Mouse (Mus musculus) neural tube, embryonic 13.5 days (tissue): ENCODE measurements around the gene Cbx4. TPM values are rescaled to one million over a fixed set of nuclear protein-coding genes. Genes with fewer than 3 reads are reported as not detected.

ENCODE experiments used
- ATAC-seq: fragments of 200-750 bp; cut with Nextera tagmentation; 2 replicates; pipeline ENCODE4 v1.8.0; 2017; ENCODE audit warnings: low read depth, mild to moderate bottlenecking, moderate TSS enrichment, moderate library complexity
- H3K27ac ChIP-seq: fragments of 300-500 bp; sonication (generic); replicated peaks from 2 replicates; pipeline ENCODE4 v1.5.1; 2015; ENCODE audit warnings: moderate library complexity, mild to moderate bottlenecking, inconsistent platforms
- H3K27me3 ChIP-seq: fragments of 300-500 bp; sonication (generic); 2 replicates; pipeline ENCODE4 v1.6.1; 2015; ENCODE audit warnings: mild to moderate bottlenecking, inconsistent platforms
- H3K36me3 ChIP-seq: fragments of 300-500 bp; sonication (generic); 2 replicates; pipeline ENCODE4 v1.6.1; 2015; ENCODE audit warnings: mild to moderate bottlenecking, inconsistent platforms
- H3K4me1 ChIP-seq: fragments of 300-500 bp; sonication (generic); replicated peaks from 2 replicates; pipeline ENCODE4 v1.6.1; 2015; ENCODE audit warnings: inconsistent platforms
- H3K4me2 ChIP-seq: fragments of 300-500 bp; sonication (generic); 2 replicates; pipeline ENCODE4 v1.6.1; 2015; ENCODE audit warnings: inconsistent platforms, mild to moderate bottlenecking, moderate library complexity
- H3K4me3 ChIP-seq: fragments of 300-500 bp; sonication (generic); 2 replicates; pipeline ENCODE4 v1.5.1; 2015; ENCODE audit warnings: mild to moderate bottlenecking, inconsistent platforms
- H3K9ac ChIP-seq: fragments of 300-500 bp; sonication (generic); 2 replicates; pipeline ENCODE4 v1.6.1; 2015; ENCODE audit warnings: moderate library complexity, mild to moderate bottlenecking, inconsistent platforms
- H3K9me3 ChIP-seq: fragments of 300-500 bp; sonication (generic); 2 replicates; pipeline ENCODE4 v1.6.1; 2016; ENCODE audit warnings: inconsistent platforms
- WGBS: fragments of 180-500 bp; shearing (Covaris S2); methylation state at CpG from one replicate; pipeline ENCODE4 v1.1.7; 2015; 5-methylcytosine and 5-hydroxymethylcytosine counted together
- polyA plus RNA-seq: library from polyadenylated mRNA; unstranded; fragments of >200 nt; fragmentation: Nextera tagmentation; extraction: Ambion mirVana; gene quantifications from 2 replicates; pipeline ENCODE4 v1.2.1, GENCODE M21; 2015

Gene Cbx4
- polyA plus RNA-seq = 14.8 and 16.5 TPM in 2 replicates

GRCm38 (mm10) chr11:119086144-119086971, at the start of gene Cbx4:
Gene Cbx4, minus strand, starts transcription at chr11:119086221.
- Histone ChIP-seq H3K27me3 (peaks cover 64% of the 10 kb centered on the region), H3K9me3 (no peaks in the 10 kb centered on the region), H3K9ac (peak within 1 kb of the TSS; percentile 95), H3K4me1 (peaks cover 77% of the 10 kb centered on the region), H3K27ac (peak within 1 kb of the TSS; percentile 99), H3K4me3 (peak within 1 kb of the TSS; percentile 79), H3K4me2 (peak within 1 kb of the TSS; percentile 86), H3K36me3 (peaks cover 10% of the 10 kb centered on the region)
- ATAC-seq = peak; percentile 87
- 1% methylated on average over 66 of the region's 67 CpGs for WGBS

DNA sequence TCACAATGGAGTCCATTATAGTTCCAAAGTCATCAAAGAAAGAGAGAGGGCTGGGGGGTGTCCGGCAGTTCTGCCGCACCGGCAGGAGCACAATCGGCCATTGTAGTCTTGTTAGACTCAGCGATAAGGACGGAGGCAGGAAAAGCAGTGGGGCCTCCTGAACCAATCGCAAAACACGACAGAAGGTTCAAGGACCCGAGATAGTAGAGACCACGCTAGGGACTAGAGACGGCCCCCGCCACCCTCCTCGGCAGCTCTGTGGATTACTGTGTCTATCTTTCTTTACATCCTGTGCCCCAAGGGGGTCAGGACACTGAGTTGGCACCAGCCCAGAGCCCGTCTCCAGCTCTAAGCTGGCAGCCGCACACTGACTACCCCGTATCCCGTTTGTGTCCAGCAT, 48.6 kb upstream of the Cbx4 start:
- Histone ChIP-seq H3K27me3 (peaks cover 9% of the 10 kb centered on the region; the same call in 1 of the 2 replicates), H3K4me3 (no peak overlapping the region), H3K4me1 (peaks cover 36% of the 10 kb centered on the region), H3K36me3 (no peaks in the 10 kb centered on the region), H3K4me2 (0 out of 2 replicates have a peak overlapping the region, but pooled peaks have one; percentile 8), H3K27ac (no peak overlapping the region), H3K9ac (no peak overlapping the region), H3K9me3 (no peaks in the 10 kb centered on the region)
- ATAC-seq = no peak
- WGBS = 17% methylated on average over 17 of the region's 17 CpGs

- H3K4me1 ChIP-seq = peaks cover 46% of the 10 kb centered on the region
- ATAC-seq = no peak
- no peak overlapping the region; the same call in 1 of the 2 replicates for H3K27ac ChIP-seq
- no peaks in the 10 kb centered on the region for H3K9me3 ChIP-seq
- no peaks in the 10 kb centered on the region for H3K36me3 ChIP-seq
- H3K9ac ChIP-seq = no peak overlapping the region
- WGBS = 87% methylated on average over 5 of the region's 5 CpGs
- peaks cover 13% of the 10 kb centered on the region; the same call in 1 of the 2 replicates for H3K27me3 ChIP-seq
- H3K4me2 ChIP-seq = no peak overlapping the region
- no peak overlapping the region for H3K4me3 ChIP-seq
These were observed 47.6 kb upstream of the Cbx4 start for GRCm38 (mm10) chr11:119133437-119134221.

DNA sequence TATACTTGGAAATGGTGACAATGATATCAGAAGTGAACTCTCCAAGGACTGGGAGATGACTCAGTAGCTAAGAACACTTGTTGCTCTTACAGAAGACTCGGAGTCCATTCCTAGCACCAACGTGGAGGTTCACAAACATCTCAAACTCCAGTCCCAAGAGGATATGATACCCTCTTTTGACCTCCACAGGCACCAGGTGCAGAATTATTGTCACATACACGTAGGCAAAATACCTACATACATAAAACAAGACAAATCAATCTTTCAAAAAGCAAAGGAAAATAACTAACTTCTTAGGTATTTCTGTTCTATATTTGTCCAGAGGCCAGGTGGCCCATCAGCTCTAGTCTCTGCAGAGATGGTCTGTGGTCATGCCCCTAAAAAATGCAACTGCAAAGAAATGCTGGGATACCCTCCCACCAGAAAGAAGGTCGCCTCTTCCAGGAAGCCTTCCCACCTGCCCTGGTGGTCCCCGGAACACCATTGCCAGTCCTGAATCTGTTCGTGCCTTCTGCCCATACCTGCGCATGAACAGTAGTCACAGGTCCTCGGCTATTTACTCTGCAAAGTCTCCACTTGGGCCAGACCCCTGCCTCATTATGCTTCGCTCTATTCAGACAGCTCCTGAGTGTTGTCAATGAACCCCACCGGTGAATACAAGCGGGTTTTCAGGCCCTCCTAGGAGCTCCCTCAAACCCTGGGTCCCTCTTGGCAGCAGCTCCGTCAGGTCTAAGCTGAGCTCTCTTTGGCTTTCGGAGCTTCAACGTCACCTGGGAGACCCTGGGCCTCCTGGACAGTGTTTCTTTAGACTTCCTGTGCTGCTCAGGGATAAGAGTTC, 46.4 kb upstream of the Cbx4 start:
- no peak for ATAC-seq
- no peak overlapping the region for H3K4me2 ChIP-seq
- no peak overlapping the region for H3K9ac ChIP-seq
- H3K4me3 ChIP-seq = no peak overlapping the region
- no peaks in the 10 kb centered on the region for H3K9me3 ChIP-seq
- 85% methylated on average over 14 of the region's 14 CpGs for WGBS
- no peak overlapping the region for H3K27ac ChIP-seq
- H3K4me1 ChIP-seq = peaks cover 51% of the 10 kb centered on the region
- H3K36me3 ChIP-seq = no peaks in the 10 kb centered on the region
- peaks cover 13% of the 10 kb centered on the region; the same call in 1 of the 2 replicates for H3K27me3 ChIP-seq

- Histone ChIP-seq H3K36me3 (no peaks in the 10 kb centered on the region), H3K4me1 (peaks cover 73% of the 10 kb centered on the region), H3K9ac (peak overlapping the region; percentile 58), H3K27ac (peak overlapping the region; percentile 85), H3K4me3 (peak overlapping the region; percentile 12), H3K9me3 (no peaks in the 10 kb centered on the region), H3K4me2 (peak overlapping the region; percentile 49), H3K27me3 (peaks cover 13% of the 10 kb centered on the region; the same call in 1 of the 2 replicates)
- WGBS = 5% methylated on average over 19 of the region's 24 CpGs
- ATAC-seq = peak; percentile 66
These were observed 44.2 kb upstream of the Cbx4 start for GRCm38 (mm10) chr11:119130081-119130765.

DNA sequence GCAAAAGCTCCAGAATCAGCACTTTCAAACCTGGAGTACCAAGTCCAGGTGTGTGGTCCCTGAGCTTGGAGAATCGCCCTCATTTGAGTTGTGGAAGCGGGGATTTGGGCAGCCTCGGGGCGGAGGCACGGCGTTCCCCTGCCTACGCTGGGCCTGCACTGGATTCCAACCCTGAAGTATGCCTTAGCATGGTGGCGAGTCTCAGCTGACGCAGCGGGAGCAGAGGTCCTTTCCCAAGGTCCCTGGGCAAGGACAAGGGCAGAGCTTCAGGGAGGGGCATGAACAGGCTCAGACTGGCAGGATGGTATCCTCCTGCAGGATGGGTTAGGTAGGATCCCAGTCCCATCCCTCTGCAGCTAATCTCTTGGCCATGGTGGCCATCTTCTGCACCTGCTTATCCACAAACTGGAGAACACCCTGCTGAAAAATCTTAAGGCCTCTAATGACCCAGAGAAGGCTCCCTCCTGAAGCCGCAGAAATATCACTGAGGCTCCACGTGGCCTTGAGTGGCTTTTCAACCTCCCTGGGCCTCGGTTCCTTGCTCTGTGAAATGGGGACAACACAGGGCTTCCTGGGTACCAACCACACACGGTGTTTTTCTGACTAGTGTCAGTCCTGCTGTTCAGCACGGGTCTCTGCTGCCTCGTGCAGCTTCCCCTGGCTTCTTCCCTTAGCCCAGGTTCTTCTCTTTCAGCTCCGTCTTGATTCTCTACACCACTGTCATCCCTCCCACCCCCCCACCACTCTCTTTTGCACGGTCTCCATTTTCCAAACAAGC, 43.4 kb upstream of the Cbx4 start:
- peak; percentile 17 for ATAC-seq
- peaks cover 68% of the 10 kb centered on the region for H3K4me1 ChIP-seq
- peak overlapping the region; percentile 12; the same call in 1 of the 2 replicates for H3K4me3 ChIP-seq

DNA sequence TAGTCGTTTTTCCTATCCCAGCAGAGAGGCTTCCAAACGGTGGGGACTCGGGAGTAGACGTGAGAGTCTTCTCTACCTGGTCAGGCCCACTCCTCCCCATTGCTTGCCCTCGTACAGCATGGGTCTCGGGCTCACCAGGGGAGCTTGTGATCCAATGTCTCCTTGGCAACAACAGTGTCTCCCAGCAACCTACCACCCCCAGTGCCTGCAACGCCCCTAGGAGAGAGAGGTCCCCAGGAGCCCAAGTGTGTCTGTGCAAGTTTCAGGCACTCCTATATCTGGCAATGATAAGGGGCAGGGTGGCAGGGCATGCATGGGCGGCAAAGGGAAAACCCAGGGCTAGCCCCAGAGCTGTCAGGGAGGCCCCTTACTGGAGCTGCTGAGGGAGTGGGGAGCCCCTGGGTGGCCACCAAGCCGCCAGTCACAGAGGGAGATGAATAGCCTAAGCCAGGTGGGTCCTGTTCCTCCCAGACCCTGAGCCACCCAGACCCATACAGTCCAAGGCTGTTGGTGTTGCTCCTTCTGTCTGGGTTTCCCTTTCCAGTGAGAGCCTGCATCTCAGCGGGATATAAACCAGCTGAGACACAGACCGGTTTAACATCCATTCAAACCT, 42.8 kb upstream of the Cbx4 start:
- Histone ChIP-seq H3K9ac (peak overlapping the region; percentile 4; the same call in 1 of the 2 replicates), H3K9me3 (no peaks in the 10 kb centered on the region), H3K4me3 (no peak overlapping the region), H3K27ac (peak overlapping the region; percentile 85), H3K4me2 (no peak overlapping the region), H3K4me1 (peaks cover 62% of the 10 kb centered on the region), H3K36me3 (no peaks in the 10 kb centered on the region), H3K27me3 (peaks cover 10% of the 10 kb centered on the region; the same call in 1 of the 2 replicates)
- WGBS = 39% methylated on average over 11 of the region's 11 CpGs
- no peak for ATAC-seq

More for the DNA sequence above, 43.4 kb upstream of the Cbx4 start:
- H3K27me3 ChIP-seq = peaks cover 13% of the 10 kb centered on the region; the same call in 1 of the 2 replicates
- peak overlapping the region; percentile 58 for H3K9ac ChIP-seq
- peak overlapping the region; percentile 85 for H3K27ac ChIP-seq
- peak overlapping the region; percentile 49 for H3K4me2 ChIP-seq
- H3K36me3 ChIP-seq = no peaks in the 10 kb centered on the region
- 37% methylated on average over 18 of the region's 18 CpGs for WGBS
- H3K9me3 ChIP-seq = no peaks in the 10 kb centered on the region

- peak overlapping the region; percentile 84; the same call in 1 of the 2 replicates for H3K27ac ChIP-seq
These were observed 41.9 kb upstream of the Cbx4 start for GRCm38 (mm10) chr11:119127686-119128473.

DNA sequence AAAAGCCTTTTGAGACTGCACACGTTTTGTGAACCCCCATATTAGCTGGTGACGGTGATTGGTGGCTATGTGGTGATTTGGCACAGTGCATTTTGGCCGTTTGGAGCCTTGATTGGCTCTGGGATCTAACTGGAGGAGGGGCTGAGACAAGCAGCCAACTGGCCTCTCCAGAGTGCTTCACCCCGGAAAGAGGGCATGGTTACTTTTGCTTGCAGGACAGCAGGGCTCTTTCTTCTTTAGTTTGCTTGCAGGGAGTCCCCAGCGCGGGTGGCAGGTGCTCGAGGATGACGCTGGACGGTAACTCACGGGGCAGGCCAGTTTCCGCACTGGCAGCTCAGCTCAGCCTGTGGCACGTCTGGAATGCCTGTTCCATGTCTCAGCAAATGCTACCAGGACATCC, 41.1 kb upstream of the Cbx4 start:
- WGBS = 16% methylated on average over 12 of the region's 12 CpGs
- peaks cover 5% of the 10 kb centered on the region; the same call in 1 of the 2 replicates for H3K27me3 ChIP-seq
- H3K4me2 ChIP-seq = peak overlapping the region; percentile 18; the same call in 1 of the 2 replicates
- H3K27ac ChIP-seq = peak overlapping the region; percentile 84
- no peaks in the 10 kb centered on the region for H3K9me3 ChIP-seq
- no peak for ATAC-seq
- no peak overlapping the region for H3K4me3 ChIP-seq
- H3K9ac ChIP-seq = 0 out of 2 replicates have a peak overlapping the region, but pooled peaks have one; percentile 1
- H3K4me1 ChIP-seq = peaks cover 60% of the 10 kb centered on the region
- no peaks in the 10 kb centered on the region for H3K36me3 ChIP-seq

More at GRCm38 (mm10) chr11:119127686-119128473, 41.9 kb upstream of the Cbx4 start:
- H3K9me3 ChIP-seq = no peaks in the 10 kb centered on the region
- no peak overlapping the region for H3K4me3 ChIP-seq
- no peak; the same call in 1 of the 2 replicates for ATAC-seq
- H3K27me3 ChIP-seq = peaks cover 10% of the 10 kb centered on the region; the same call in 1 of the 2 replicates
- no peak overlapping the region for H3K4me2 ChIP-seq
- no peaks in the 10 kb centered on the region for H3K36me3 ChIP-seq
- H3K4me1 ChIP-seq = peaks cover 60% of the 10 kb centered on the region
- 56% methylated on average over 9 of the region's 9 CpGs for WGBS
- H3K9ac ChIP-seq = 0 out of 2 replicates have a peak overlapping the region, but pooled peaks have one; percentile 17
